Mouse (Mus musculus): ENCODE results near the gene Gnaz. TPM values are rescaled to one million over a fixed set of nuclear protein-coding genes. Genes with fewer than 3 reads are reported as not detected.

Gnaz gene
- polyA plus RNA-seq (2015; fragmentation: Nextera tagmentation; extraction: Ambion mirVana): 5.6 and 5.7 TPM in 2 replicates

- peak within 1 kb of the TSS; percentile 80 for H3K4me3 ChIP-seq (replicated peaks)
- H3K27me3 ChIP-seq (replicated peaks): peaks cover 5% of the 10 kb centered on the region; the same call in 1 of the 2 replicates
- H3K4me1 ChIP-seq: peaks cover 9% of the 10 kb centered on the region
- peak within 1 kb of the TSS; percentile 96 for H3K4me2 ChIP-seq
- under 1% methylated on average over 71 of the region's 83 CpGs for WGBS
- H3K36me3 ChIP-seq: no peaks in the 10 kb centered on the region
- no peaks in the 10 kb centered on the region for H3K9me3 ChIP-seq
- no peak within 1 kb of the TSS for H3K27ac ChIP-seq
- peak within 1 kb of the TSS; percentile 37 for H3K9ac ChIP-seq
- ATAC-seq (ENCODE audit: insufficient read depth, low FRiP score, low read depth): peak; percentile 95
Measured at GRCm38 (mm10) chr10:74966850-74967451, at the start of gene Gnaz. TSS of gene Gnaz (plus strand) at chr10:74967177.

GRCm38 (mm10) chr10:74919277-74919676, 47.7 kb upstream of the Gnaz start:
- H3K27ac ChIP-seq: no peak overlapping the region
- no peak for ATAC-seq (ENCODE audit: insufficient read depth, low FRiP score, low read depth)
- no peak overlapping the region for H3K4me3 ChIP-seq (replicated peaks)
- no peak overlapping the region for H3K4me2 ChIP-seq
- H3K27me3 ChIP-seq (replicated peaks): no peaks in the 10 kb centered on the region
- H3K9ac ChIP-seq: no peak overlapping the region
- no peaks in the 10 kb centered on the region for H3K36me3 ChIP-seq
- no peaks in the 10 kb centered on the region for H3K9me3 ChIP-seq
- 0 out of 2 replicates have a peak, but pooled peaks cover 4% of the 10 kb centered on the region for H3K4me1 ChIP-seq
- 37% methylated on average over 5 of the region's 5 CpGs for WGBS

DNA sequence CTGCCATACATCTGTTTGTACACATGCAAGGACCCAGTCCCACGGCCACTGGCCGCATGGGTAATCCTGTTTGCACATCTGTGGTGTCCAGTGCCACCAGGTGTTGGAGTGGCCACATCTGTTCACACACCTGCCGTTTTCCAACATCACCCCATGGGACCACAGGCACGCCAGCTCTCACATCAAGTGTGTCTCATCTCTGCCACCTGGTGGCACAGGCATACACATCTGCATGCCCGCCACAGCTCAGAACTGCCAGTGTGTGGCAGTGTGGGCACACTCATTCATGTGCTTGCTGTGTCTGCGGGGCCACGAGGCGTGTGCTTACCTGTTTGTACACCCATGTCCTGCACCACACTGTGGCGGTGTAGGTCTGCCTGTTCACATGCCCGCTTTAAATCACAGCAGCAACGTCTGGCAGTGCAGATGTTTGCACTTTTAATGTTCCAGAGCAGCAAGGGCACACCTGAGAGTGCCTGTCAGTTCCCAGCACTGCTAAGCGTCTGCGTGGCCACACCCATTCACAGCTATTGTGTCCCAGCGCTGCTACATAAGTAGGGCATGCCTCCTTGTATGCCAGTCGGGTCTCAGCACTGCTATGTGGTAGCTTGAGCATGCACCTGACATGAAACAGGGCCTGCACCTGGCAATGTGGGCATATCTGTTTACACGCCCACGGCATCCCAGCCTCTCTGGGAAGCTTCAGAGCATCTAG, 46.0 kb upstream of the Gnaz start:
- H3K9me3 ChIP-seq: no peaks in the 10 kb centered on the region
- peak; percentile 49; the same call in 1 of the 2 replicates for ATAC-seq (ENCODE audit: insufficient read depth, low FRiP score, low read depth)
- no peaks in the 10 kb centered on the region for H3K36me3 ChIP-seq
- 33% methylated on average over 17 of the region's 17 CpGs for WGBS
- no peaks in the 10 kb centered on the region for H3K27me3 ChIP-seq (replicated peaks)
- H3K4me3 ChIP-seq (replicated peaks): no peak overlapping the region
- H3K4me2 ChIP-seq: peak overlapping the region; percentile 35; the same call in 1 of the 2 replicates
- 0 out of 2 replicates have a peak, but pooled peaks cover 4% of the 10 kb centered on the region for H3K4me1 ChIP-seq
- H3K27ac ChIP-seq: no peak overlapping the region
- no peak overlapping the region for H3K9ac ChIP-seq

GRCm38 (mm10) chr10:74921614-74922013, 45.4 kb upstream of the Gnaz start:
- WGBS: 77% methylated on average over 11 of the region's 11 CpGs
- ATAC-seq (ENCODE audit: insufficient read depth, low FRiP score, low read depth): no peak; the same call in 1 of the 2 replicates
- H3K4me1 ChIP-seq: 0 out of 2 replicates have a peak, but pooled peaks cover 4% of the 10 kb centered on the region
- H3K9ac ChIP-seq: no peak overlapping the region
- no peak overlapping the region for H3K4me2 ChIP-seq
- no peaks in the 10 kb centered on the region for H3K36me3 ChIP-seq
- no peaks in the 10 kb centered on the region for H3K27me3 ChIP-seq (replicated peaks)
- H3K27ac ChIP-seq: no peak overlapping the region
- H3K9me3 ChIP-seq: no peaks in the 10 kb centered on the region
- no peak overlapping the region for H3K4me3 ChIP-seq (replicated peaks)

GRCm38 (mm10) chr10:74922763-74923162, 44.2 kb upstream of the Gnaz start:
- Histone ChIP-seq H3K4me2 (no peak overlapping the region), H3K27me3 (replicated peaks) (no peaks in the 10 kb centered on the region), H3K36me3 (no peaks in the 10 kb centered on the region), H3K4me3 (replicated peaks) (no peak overlapping the region), H3K4me1 (0 out of 2 replicates have a peak, but pooled peaks cover 4% of the 10 kb centered on the region), H3K27ac (no peak overlapping the region), H3K9me3 (no peaks in the 10 kb centered on the region), H3K9ac (no peak overlapping the region)
- WGBS: 54% methylated on average over 6 of the region's 6 CpGs
- peak; percentile 28; the same call in 1 of the 2 replicates for ATAC-seq (ENCODE audit: insufficient read depth, low FRiP score, low read depth)

- H3K4me2 ChIP-seq: no peak overlapping the region
- H3K36me3 ChIP-seq: no peaks in the 10 kb centered on the region
- no peaks in the 10 kb centered on the region for H3K27me3 ChIP-seq (replicated peaks)
- ATAC-seq (ENCODE audit: insufficient read depth, low FRiP score, low read depth): no peak
- WGBS: 84% methylated on average over 14 of the region's 14 CpGs
- no peak overlapping the region for H3K4me3 ChIP-seq (replicated peaks)
- no peaks in the 10 kb centered on the region for H3K9me3 ChIP-seq
- no peak overlapping the region for H3K9ac ChIP-seq
- H3K4me1 ChIP-seq: 0 out of 2 replicates have a peak, but pooled peaks cover 4% of the 10 kb centered on the region
- H3K27ac ChIP-seq: no peak overlapping the region
Measured at GRCm38 (mm10) chr10:74924274-74924673, 42.7 kb upstream of the Gnaz start.

DNA sequence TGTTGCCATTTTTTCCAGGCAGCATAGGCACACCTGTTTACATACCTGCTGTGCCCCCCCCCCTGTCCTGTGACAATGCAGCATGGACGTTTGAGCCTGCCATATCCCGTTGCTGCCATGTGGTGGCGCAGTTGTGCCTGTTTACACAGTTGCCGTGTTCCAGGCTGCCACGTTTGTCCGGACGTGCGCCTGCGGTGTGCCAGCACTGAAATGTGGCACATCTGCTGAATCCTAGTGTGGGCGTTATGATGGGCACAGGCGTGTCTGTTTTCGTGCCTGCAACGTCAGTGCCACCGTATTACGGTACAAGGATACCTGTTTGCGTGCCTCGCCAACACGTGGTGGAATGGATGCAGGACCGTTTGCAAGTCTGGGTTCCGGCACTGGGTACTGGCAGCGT, 41.7 kb upstream of the Gnaz start:
- WGBS: 13% methylated on average over 21 of the region's 21 CpGs
- Histone ChIP-seq H3K4me1 (0 out of 2 replicates have a peak, but pooled peaks cover 4% of the 10 kb centered on the region), H3K9me3 (no peaks in the 10 kb centered on the region), H3K9ac (no peak overlapping the region), H3K27ac (no peak overlapping the region), H3K4me3 (replicated peaks) (no peak overlapping the region), H3K27me3 (replicated peaks) (no peaks in the 10 kb centered on the region), H3K4me2 (peak overlapping the region; percentile 42), H3K36me3 (no peaks in the 10 kb centered on the region)
- ATAC-seq (ENCODE audit: insufficient read depth, low FRiP score, low read depth): no peak

GRCm38 (mm10) chr10:74928276-74928675, 38.7 kb upstream of the Gnaz start:
- Histone ChIP-seq H3K27me3 (replicated peaks) (no peaks in the 10 kb centered on the region), H3K9ac (no peak overlapping the region), H3K4me2 (no peak overlapping the region), H3K4me3 (replicated peaks) (no peak overlapping the region), H3K4me1 (no peaks in the 10 kb centered on the region), H3K36me3 (no peaks in the 10 kb centered on the region), H3K27ac (no peak overlapping the region), H3K9me3 (no peaks in the 10 kb centered on the region)
- no peak for ATAC-seq (ENCODE audit: insufficient read depth, low FRiP score, low read depth)
- 80% methylated on average over 7 of the region's 7 CpGs for WGBS

- Histone ChIP-seq H3K9ac (no peak overlapping the region), H3K27ac (no peak overlapping the region), H3K4me1 (no peaks in the 10 kb centered on the region), H3K27me3 (replicated peaks) (no peaks in the 10 kb centered on the region), H3K9me3 (no peaks in the 10 kb centered on the region), H3K36me3 (no peaks in the 10 kb centered on the region), H3K4me2 (no peak overlapping the region), H3K4me3 (replicated peaks) (no peak overlapping the region)
- WGBS: 68% methylated on average over 6 of the region's 6 CpGs
- ATAC-seq (ENCODE audit: insufficient read depth, low FRiP score, low read depth): 0 out of 2 replicates have a peak, but pooled peaks have one; percentile 23
Measured at GRCm38 (mm10) chr10:74929578-74929977, 37.4 kb upstream of the Gnaz start.

DNA sequence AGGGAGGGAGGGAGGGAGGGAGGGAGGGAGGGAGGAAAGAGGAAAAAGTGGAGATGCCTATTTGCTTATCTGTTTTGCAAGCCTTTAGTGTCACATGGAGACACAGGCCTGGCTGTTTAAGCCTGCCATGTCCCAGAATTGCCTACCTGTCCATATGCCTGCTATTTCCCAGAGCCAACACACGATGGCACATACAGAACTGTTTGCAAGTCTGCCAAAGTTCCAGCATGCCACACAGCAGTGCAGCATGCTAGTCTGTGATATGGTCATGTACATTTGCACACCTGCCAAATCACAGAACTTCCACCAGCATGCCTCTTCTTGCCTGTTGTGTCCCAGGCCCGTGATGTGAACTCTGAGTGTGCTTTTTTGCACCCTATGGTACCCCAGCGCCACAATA, 36.4 kb upstream of the Gnaz start:
- Histone ChIP-seq H3K36me3 (no peaks in the 10 kb centered on the region), H3K27ac (no peak overlapping the region), H3K9ac (no peak overlapping the region), H3K9me3 (no peaks in the 10 kb centered on the region), H3K4me1 (no peaks in the 10 kb centered on the region), H3K4me3 (replicated peaks) (no peak overlapping the region), H3K4me2 (no peak overlapping the region), H3K27me3 (replicated peaks) (no peaks in the 10 kb centered on the region)
- 67% methylated on average over 3 of the region's 3 CpGs for WGBS
- ATAC-seq (ENCODE audit: insufficient read depth, low FRiP score, low read depth): no peak

DNA sequence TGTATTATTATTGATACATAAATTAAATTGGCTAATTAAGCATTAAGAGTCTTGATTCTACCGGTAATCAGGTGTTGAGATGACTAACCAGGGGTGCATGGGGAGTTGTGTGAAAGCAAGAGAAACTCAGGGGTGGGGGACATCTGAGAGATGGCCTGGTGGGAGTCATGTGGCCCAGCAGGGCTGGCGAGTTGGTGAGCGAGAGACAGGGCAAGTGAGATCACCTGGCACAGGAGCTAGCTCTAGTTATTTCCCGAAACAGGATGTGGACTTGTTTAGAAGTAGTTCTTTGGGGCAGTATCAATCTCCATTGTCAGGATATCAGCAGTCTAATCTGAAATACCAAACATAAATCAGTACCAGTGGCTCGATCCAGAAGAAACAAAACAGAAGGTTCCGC, 35.3 kb upstream of the Gnaz start:
- WGBS: 72% methylated on average over 6 of the region's 6 CpGs
- no peak for ATAC-seq (ENCODE audit: insufficient read depth, low FRiP score, low read depth)
- Histone ChIP-seq H3K27ac (no peak overlapping the region), H3K9ac (no peak overlapping the region), H3K4me2 (no peak overlapping the region), H3K36me3 (no peaks in the 10 kb centered on the region), H3K27me3 (replicated peaks) (no peaks in the 10 kb centered on the region), H3K9me3 (no peaks in the 10 kb centered on the region), H3K4me3 (replicated peaks) (no peak overlapping the region), H3K4me1 (no peaks in the 10 kb centered on the region)

DNA sequence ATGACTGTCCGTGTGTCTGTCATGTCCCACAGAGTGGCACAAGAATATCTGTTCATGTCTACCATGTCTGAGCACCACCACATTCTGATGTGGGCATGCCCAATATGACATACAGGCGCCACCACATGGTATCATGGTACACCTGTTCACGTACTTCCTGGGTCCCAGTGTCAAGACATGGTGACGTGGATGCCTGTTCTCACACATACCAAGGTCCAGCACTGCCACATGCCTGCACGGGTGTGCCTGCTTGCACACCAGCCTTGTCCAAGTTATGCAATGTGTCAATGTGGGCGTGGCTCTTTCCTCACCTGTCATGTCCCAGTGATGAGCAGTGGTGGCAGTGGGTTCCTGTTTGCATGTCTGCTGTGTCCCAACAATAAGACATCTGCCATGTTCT, 34.5 kb upstream of the Gnaz start:
- H3K27ac ChIP-seq: no peak overlapping the region
- ATAC-seq (ENCODE audit: insufficient read depth, low FRiP score, low read depth): no peak
- no peak overlapping the region for H3K9ac ChIP-seq
- no peaks in the 10 kb centered on the region for H3K9me3 ChIP-seq
- no peak overlapping the region for H3K4me2 ChIP-seq
- no peaks in the 10 kb centered on the region for H3K36me3 ChIP-seq
- no peaks in the 10 kb centered on the region for H3K4me1 ChIP-seq
- H3K27me3 ChIP-seq (replicated peaks): no peaks in the 10 kb centered on the region
- WGBS: 76% methylated on average over 6 of the region's 6 CpGs
- no peak overlapping the region for H3K4me3 ChIP-seq (replicated peaks)
